Mouse (Mus musculus): Measurements from ENCODE around the gene Gm20715. TPM values are rescaled to one million over a fixed set of nuclear protein-coding genes. Genes with fewer than 3 reads are reported as not detected.

Gene Gm20715
- polyA plus RNA-seq, 1 experiment: 0.34 TPM

GRCm38 (mm10) chr7:6383044-6383455 is 27.0 kb upstream of the Gm20715 start, which contains the start of gene Zfp28:
TSS of gene Zfp28 (plus strand) at chr7:6383295.
- H3K4me1 ChIP-seq (ENCODE audit: control insufficient read depth, insufficient read depth, low read length): no peaks in the 10 kb centered on the region
- no peak for TF ChIP-seq POLR2A (IDR thresholded peaks at IDR 0.05; ENCODE audit: insufficient read depth, low read length)
- TF ChIP-seq CTCF (IDR thresholded peaks at IDR 0.05; ENCODE audit: low read depth, low read length): no peak
- no peak within 1 kb of the TSS for H3K27ac ChIP-seq (ENCODE audit: insufficient read depth, low read length)

DNA sequence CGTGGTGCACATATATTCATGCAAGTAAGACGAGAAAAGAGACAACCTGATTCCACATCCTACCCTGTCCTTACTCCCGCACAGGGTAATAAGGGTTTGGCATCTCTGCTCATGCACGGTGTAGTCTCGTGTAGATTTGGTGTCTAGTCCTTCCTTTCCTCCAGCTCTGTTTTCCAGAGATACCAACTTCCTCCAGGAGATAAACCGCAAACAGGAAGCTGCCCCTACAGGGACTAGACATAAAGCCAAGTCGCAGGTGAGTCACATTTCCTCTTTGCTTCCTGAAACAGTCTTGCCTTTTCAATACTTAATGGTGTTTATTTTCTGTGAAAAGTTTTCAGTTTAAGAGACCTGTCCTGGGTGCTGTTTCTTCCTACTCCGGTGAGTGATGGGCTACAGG is 26.1 kb upstream of the Gm20715 start:
- Histone ChIP-seq H3K9me3 (replicated peaks; ENCODE audit: control insufficient read depth, insufficient read depth, low read length, poor library complexity, severe bottlenecking) (no peaks in the 10 kb centered on the region), H3K36me3 (ENCODE audit: control insufficient read depth, insufficient read depth, low read length, poor library complexity, severe bottlenecking) (no peaks in the 10 kb centered on the region), H3K4me1 (ENCODE audit: control insufficient read depth, insufficient read depth, low read length) (no peaks in the 10 kb centered on the region), H3K4me3 (ENCODE audit: low read depth, low read length) (no peak overlapping the region), H3K27me3 (ENCODE audit: control insufficient read depth, insufficient read depth, low read length, poor library complexity, severe bottlenecking) (no peaks in the 10 kb centered on the region), H3K27ac (ENCODE audit: insufficient read depth, low read length) (no peak overlapping the region), H3K9ac (ENCODE audit: low read depth, poor library complexity, severe bottlenecking) (no peak overlapping the region)
- TF ChIP-seq EP300 (IDR thresholded peaks at IDR 0.05; ENCODE audit: insufficient read depth, low read depth, low read length) (no peak), POLR2A (IDR thresholded peaks at IDR 0.05; ENCODE audit: insufficient read depth, low read length) (no peak), CTCF (IDR thresholded peaks at IDR 0.05; ENCODE audit: low read depth, low read length) (no peak)

More at GRCm38 (mm10) chr7:6383044-6383455, 27.0 kb upstream of the Gm20715 start, which contains the start of gene Zfp28:
- no peaks in the 10 kb centered on the region for H3K27me3 ChIP-seq (ENCODE audit: control insufficient read depth, insufficient read depth, low read length, poor library complexity, severe bottlenecking)
- H3K9me3 ChIP-seq (replicated peaks; ENCODE audit: control insufficient read depth, insufficient read depth, low read length, poor library complexity, severe bottlenecking): no peaks in the 10 kb centered on the region
- no peaks in the 10 kb centered on the region for H3K36me3 ChIP-seq (ENCODE audit: control insufficient read depth, insufficient read depth, low read length, poor library complexity, severe bottlenecking)
- peak within 1 kb of the TSS; percentile 70 for H3K4me3 ChIP-seq (ENCODE audit: low read depth, low read length)
- peak within 1 kb of the TSS; percentile 41 for H3K9ac ChIP-seq (ENCODE audit: low read depth, poor library complexity, severe bottlenecking)

DNA sequence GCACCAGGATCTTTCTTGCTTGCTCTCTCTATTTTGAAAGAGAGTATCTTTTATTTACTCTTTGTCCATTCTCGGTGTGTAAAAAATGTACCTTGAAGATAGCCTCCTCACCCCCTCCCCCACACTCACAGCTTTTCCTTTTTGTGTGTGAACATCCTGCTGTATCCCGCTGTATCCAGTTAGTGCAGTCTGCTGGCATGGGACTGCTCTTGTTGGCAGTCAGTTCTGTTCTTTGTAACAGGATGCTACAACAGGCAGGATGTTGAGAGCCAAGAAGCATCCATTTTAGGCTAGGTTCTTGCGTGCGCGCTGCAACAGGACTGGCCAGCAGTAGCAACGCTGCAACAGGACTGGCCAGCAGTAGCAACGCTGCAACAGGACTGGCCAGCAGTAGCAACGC is 23.1 kb upstream of the Gm20715 start:
- Histone ChIP-seq H3K4me3 (ENCODE audit: low read depth, low read length) (no peak overlapping the region), H3K27me3 (ENCODE audit: control insufficient read depth, insufficient read depth, low read length, poor library complexity, severe bottlenecking) (no peaks in the 10 kb centered on the region), H3K27ac (ENCODE audit: insufficient read depth, low read length) (no peak overlapping the region), H3K9me3 (replicated peaks; ENCODE audit: control insufficient read depth, insufficient read depth, low read length, poor library complexity, severe bottlenecking) (no peaks in the 10 kb centered on the region), H3K4me1 (ENCODE audit: control insufficient read depth, insufficient read depth, low read length) (no peaks in the 10 kb centered on the region), H3K36me3 (ENCODE audit: control insufficient read depth, insufficient read depth, low read length, poor library complexity, severe bottlenecking) (no peaks in the 10 kb centered on the region), H3K9ac (ENCODE audit: low read depth, poor library complexity, severe bottlenecking) (no peak overlapping the region)
- TF ChIP-seq CTCF (IDR thresholded peaks at IDR 0.05; ENCODE audit: low read depth, low read length): no peak
- no peak for TF ChIP-seq EP300 (IDR thresholded peaks at IDR 0.05; ENCODE audit: insufficient read depth, low read depth, low read length)
- no peak for TF ChIP-seq POLR2A (IDR thresholded peaks at IDR 0.05; ENCODE audit: insufficient read depth, low read length)

DNA sequence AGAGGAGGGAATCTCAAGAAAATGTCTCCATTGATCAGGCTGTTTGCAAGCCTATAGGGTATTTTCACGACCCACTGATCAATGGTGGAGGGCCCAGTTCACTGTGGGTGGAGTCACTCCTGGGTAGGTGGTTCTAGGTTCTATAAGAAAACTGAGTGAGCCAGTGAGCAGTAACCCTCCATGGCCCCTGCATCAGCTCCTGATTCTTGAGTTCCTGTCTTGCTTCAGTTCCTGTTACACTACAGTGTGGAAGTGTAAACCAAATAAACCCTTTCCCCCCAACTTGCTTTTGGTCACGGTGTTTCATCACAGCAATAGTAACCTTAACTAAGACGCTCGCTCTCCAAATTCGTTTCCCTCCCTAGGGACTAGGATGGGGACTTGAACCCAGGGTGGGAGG is 21.1 kb upstream of the Gm20715 start:
- TF ChIP-seq CTCF (IDR thresholded peaks at IDR 0.05; ENCODE audit: low read depth, low read length) (no peak), EP300 (IDR thresholded peaks at IDR 0.05; ENCODE audit: insufficient read depth, low read depth, low read length) (no peak), POLR2A (IDR thresholded peaks at IDR 0.05; ENCODE audit: insufficient read depth, low read length) (no peak)
- Histone ChIP-seq H3K36me3 (ENCODE audit: control insufficient read depth, insufficient read depth, low read length, poor library complexity, severe bottlenecking) (no peaks in the 10 kb centered on the region), H3K4me3 (ENCODE audit: low read depth, low read length) (no peak overlapping the region), H3K27me3 (ENCODE audit: control insufficient read depth, insufficient read depth, low read length, poor library complexity, severe bottlenecking) (no peaks in the 10 kb centered on the region), H3K9ac (ENCODE audit: low read depth, poor library complexity, severe bottlenecking) (no peak overlapping the region), H3K4me1 (ENCODE audit: control insufficient read depth, insufficient read depth, low read length) (no peaks in the 10 kb centered on the region), H3K9me3 (replicated peaks; ENCODE audit: control insufficient read depth, insufficient read depth, low read length, poor library complexity, severe bottlenecking) (no peaks in the 10 kb centered on the region), H3K27ac (ENCODE audit: insufficient read depth, low read length) (no peak overlapping the region)

GRCm38 (mm10) chr7:6389449-6389848 is 20.6 kb upstream of the Gm20715 start:
- TF ChIP-seq EP300 (IDR thresholded peaks at IDR 0.05; ENCODE audit: insufficient read depth, low read depth, low read length): no peak
- no peak for TF ChIP-seq CTCF (IDR thresholded peaks at IDR 0.05; ENCODE audit: low read depth, low read length)
- TF ChIP-seq POLR2A (IDR thresholded peaks at IDR 0.05; ENCODE audit: insufficient read depth, low read length): no peak
- Histone ChIP-seq H3K27me3 (ENCODE audit: control insufficient read depth, insufficient read depth, low read length, poor library complexity, severe bottlenecking) (no peaks in the 10 kb centered on the region), H3K27ac (ENCODE audit: insufficient read depth, low read length) (no peak overlapping the region), H3K9ac (ENCODE audit: low read depth, poor library complexity, severe bottlenecking) (no peak overlapping the region), H3K4me1 (ENCODE audit: control insufficient read depth, insufficient read depth, low read length) (no peaks in the 10 kb centered on the region), H3K36me3 (ENCODE audit: control insufficient read depth, insufficient read depth, low read length, poor library complexity, severe bottlenecking) (no peaks in the 10 kb centered on the region), H3K9me3 (replicated peaks; ENCODE audit: control insufficient read depth, insufficient read depth, low read length, poor library complexity, severe bottlenecking) (no peaks in the 10 kb centered on the region), H3K4me3 (ENCODE audit: low read depth, low read length) (no peak overlapping the region)

DNA sequence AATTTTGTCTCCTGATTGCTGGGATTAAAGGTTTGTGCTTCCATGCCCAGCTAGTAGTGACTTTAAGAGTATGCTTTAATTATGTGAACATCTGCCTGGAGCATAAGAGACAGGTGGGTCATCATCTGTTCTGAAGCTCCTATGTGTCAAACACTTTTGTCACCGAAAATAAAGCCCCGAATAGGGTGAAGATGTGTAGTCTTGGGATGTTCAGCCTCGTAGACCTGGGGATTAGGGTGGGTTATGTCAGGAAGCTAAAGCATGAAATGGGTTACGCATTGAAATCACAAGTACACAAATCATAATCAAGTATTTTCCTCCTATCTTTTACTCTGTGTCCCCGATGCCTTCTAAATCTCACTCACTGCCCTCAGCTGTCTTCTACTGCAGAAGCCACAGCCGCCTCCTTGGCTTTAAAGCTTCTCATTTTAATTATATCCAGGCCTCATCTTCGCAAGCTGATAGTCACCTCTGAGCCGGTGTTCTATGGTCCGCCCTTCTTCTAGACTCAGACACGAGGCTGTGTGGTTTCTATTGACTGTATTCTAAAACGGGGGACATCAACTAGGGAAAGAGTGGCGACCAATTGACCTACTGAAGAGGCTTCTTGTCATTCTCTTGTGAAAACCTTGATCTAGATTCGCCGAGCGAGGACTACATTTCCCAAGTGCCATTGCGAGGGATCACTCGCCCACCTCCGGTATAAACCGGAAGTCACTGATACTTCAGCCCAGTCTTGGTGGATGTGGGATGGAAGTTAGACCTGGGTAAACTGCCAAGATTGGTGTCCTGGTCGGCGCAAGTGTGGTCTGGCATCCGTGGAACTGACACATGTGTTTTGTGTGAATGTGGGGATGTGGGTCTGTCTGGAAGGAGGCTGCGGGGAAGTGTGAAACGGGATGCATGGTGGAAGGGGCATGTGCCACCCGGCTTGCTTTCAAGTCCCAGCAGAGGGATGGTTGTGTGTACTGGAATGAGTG is 11.8 kb upstream of the Gm20715 start, which contains the start of gene Smim17:
Gene Smim17, plus strand, starts transcription at position 720 of the 980 bp plus-strand sequence.
- Histone ChIP-seq H3K4me1 (ENCODE audit: control insufficient read depth, insufficient read depth, low read length) (no peaks in the 10 kb centered on the region), H3K9me3 (replicated peaks; ENCODE audit: control insufficient read depth, insufficient read depth, low read length, poor library complexity, severe bottlenecking) (no peaks in the 10 kb centered on the region), H3K4me3 (ENCODE audit: low read depth, low read length) (peak within 1 kb of the TSS; percentile 98), H3K36me3 (ENCODE audit: control insufficient read depth, insufficient read depth, low read length, poor library complexity, severe bottlenecking) (no peaks in the 10 kb centered on the region), H3K27ac (ENCODE audit: insufficient read depth, low read length) (no peak within 1 kb of the TSS), H3K27me3 (ENCODE audit: control insufficient read depth, insufficient read depth, low read length, poor library complexity, severe bottlenecking) (no peaks in the 10 kb centered on the region), H3K9ac (ENCODE audit: low read depth, poor library complexity, severe bottlenecking) (peak within 1 kb of the TSS; percentile 26)
- TF ChIP-seq EP300 (IDR thresholded peaks at IDR 0.05; ENCODE audit: insufficient read depth, low read depth, low read length) (no peak), CTCF (IDR thresholded peaks at IDR 0.05; ENCODE audit: low read depth, low read length) (no peak), POLR2A (IDR thresholded peaks at IDR 0.05; ENCODE audit: insufficient read depth, low read length) (peak; percentile 53)

Measured in ES-Bruce4 (cell line).